Mouse (Mus musculus): ENCODE data around the gene E330009J07Rik.
A peak's percentile ranks its signal among the peaks of the same experiment; 100 is the strongest.

Gene E330009J07Rik

GRCm38 (mm10) chr6:40430251-40430650 is 5.7 kb downstream of the E330009J07Rik start:
- no peak for DNase-seq (ENCODE audit: low read depth, low spot score)

- no peak for DNase-seq (ENCODE audit: low read depth, low spot score)
These were observed 6.4 kb downstream of the E330009J07Rik start for GRCm38 (mm10) chr6:40429521-40429931.

- DNase-seq (ENCODE audit: low read depth, low spot score) = no peak
These were observed 7.2 kb downstream of the E330009J07Rik start for GRCm38 (mm10) chr6:40428696-40429095.

- DNase-seq (ENCODE audit: low read depth, low spot score) = no peak
These were observed 8.5 kb downstream of the E330009J07Rik start for GRCm38 (mm10) chr6:40427441-40427840.

GRCm38 (mm10) chr6:40423774-40424173 is 12.2 kb downstream of the E330009J07Rik start:
- no peak for DNase-seq (ENCODE audit: low read depth, low spot score)

- DNase-seq (ENCODE audit: low read depth, low spot score) = no peak
These were observed 12.9 kb downstream of the E330009J07Rik start for GRCm38 (mm10) chr6:40423013-40423412.

- no peak for DNase-seq (ENCODE audit: low read depth, low spot score)
These were observed 14.8 kb downstream of the E330009J07Rik start for GRCm38 (mm10) chr6:40421099-40421498.

- no peak for DNase-seq (ENCODE audit: low read depth, low spot score)
These were observed 17.5 kb downstream of the E330009J07Rik start for GRCm38 (mm10) chr6:40418386-40418785.

- no peak for DNase-seq (ENCODE audit: low read depth, low spot score)
These were observed 20.1 kb downstream of the E330009J07Rik start for GRCm38 (mm10) chr6:40415799-40416198.

GRCm38 (mm10) chr6:40413565-40413964 is 22.4 kb downstream of the E330009J07Rik start:
- no peak for DNase-seq (ENCODE audit: low read depth, low spot score)

GRCm38 (mm10) chr6:40413046-40413445 is 22.9 kb downstream of the E330009J07Rik start:
- no peak for DNase-seq (ENCODE audit: low read depth, low spot score)

- DNase-seq (ENCODE audit: low read depth, low spot score) = no peak
These were observed 24.9 kb downstream of the E330009J07Rik start for GRCm38 (mm10) chr6:40411085-40411484.

GRCm38 (mm10) chr6:40403640-40404285 is 32.2 kb downstream of the E330009J07Rik start:
- peak; percentile 38 for DNase-seq (ENCODE audit: low read depth, low spot score)

GRCm38 (mm10) chr6:40402031-40402430 is 33.9 kb downstream of the E330009J07Rik start:
- no peak for DNase-seq (ENCODE audit: low read depth, low spot score)

GRCm38 (mm10) chr6:40393213-40393612 is 42.7 kb downstream of the E330009J07Rik start:
- peak; percentile 96 for DNase-seq (ENCODE audit: low read depth, low spot score)

- DNase-seq (ENCODE audit: low read depth, low spot score) = no peak
These were observed 45.0 kb downstream of the E330009J07Rik start for GRCm38 (mm10) chr6:40390975-40391374.

- DNase-seq (ENCODE audit: low read depth, low spot score) = no peak
These were observed 47.3 kb downstream of the E330009J07Rik start for GRCm38 (mm10) chr6:40388660-40389059.

GRCm38 (mm10) chr6:40385682-40386081 is 50.3 kb downstream of the E330009J07Rik start:
- DNase-seq (ENCODE audit: low read depth, low spot score) = no peak

GRCm38 (mm10) chr6:40381908-40382307 is 54.0 kb downstream of the E330009J07Rik start:
- no peak for DNase-seq (ENCODE audit: low read depth, low spot score)

- DNase-seq (ENCODE audit: low read depth, low spot score) = no peak
These were observed 55.8 kb downstream of the E330009J07Rik start for GRCm38 (mm10) chr6:40380181-40380580.

GRCm38 (mm10) chr6:40371031-40371430 is 64.9 kb downstream of the E330009J07Rik start:
- no peak for DNase-seq (ENCODE audit: low read depth, low spot score)

GRCm38 (mm10) chr6:40353360-40353759 is 82.6 kb downstream of the E330009J07Rik start:
- no peak for DNase-seq (ENCODE audit: low read depth, low spot score)

Data from telencephalon, adult 2 months (tissue).